In the genomic region with DNA sequence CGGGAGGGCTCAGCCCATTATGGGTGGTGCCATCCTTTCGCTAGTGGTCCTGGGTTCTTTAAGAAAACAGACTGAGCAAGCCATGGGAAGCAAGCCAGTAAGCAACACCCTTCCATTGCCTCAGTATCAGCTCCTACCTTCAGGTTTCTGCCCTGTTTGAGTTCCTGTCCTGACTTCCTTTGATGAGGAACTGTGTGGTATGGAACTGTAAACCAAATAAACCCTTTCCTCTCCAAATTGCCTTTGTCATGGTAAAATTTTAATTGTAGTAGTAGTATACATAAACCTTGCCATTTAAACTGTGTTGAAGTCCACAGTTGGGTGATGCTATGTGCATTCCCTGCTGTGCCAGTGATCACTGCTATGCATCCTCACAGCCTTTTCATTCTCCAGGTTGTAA, we compare ENCODE assay signal across 10 mouse cellular contexts. TPM values are rescaled to one million over a fixed set of nuclear protein-coding genes. Genes with fewer than 3 reads are reported as not detected.
DNase-seq lines count a peak whose midpoint lies in the region; ATAC-seq and TF ChIP-seq lines count a peak whose summit lies in the region.
"Had no signal": no experiment of that assay in that cellular context is flagged by ENCODE, and none has a peak within 500 bp of the region (broad histone marks: within the 10 kb centered on the region; RNA-seq: fewer than 3 reads in every experiment).

No protein-coding gene starts in this region.

- no peaks in the 10 kb centered on the region for H3K9me3 ChIP-seq in limb, embryonic 14.5 days (ENCODE audit: control insufficient read depth, low read length)
- H3K9me3 ChIP-seq in stomach, postnatal 0 days (ENCODE audit: control insufficient read depth, low read length): no peaks in the 10 kb centered on the region
- H3K9me3 ChIP-seq: limb, embryonic 15.5 days had no signal

- peak overlapping the region; percentile 99 for H3K27ac ChIP-seq in gastrocnemius, adult 2 months
- H3K27ac ChIP-seq in limb, embryonic 14.5 days (replicated peaks; ENCODE audit: low read depth, low read length): no peak overlapping the region
- H3K27ac ChIP-seq in stomach, postnatal 0 days (replicated peaks): no peak overlapping the region
- H3K27ac ChIP-seq: limb, embryonic 15.5 days had no signal

- WGBS in lung, adult 2 months: 16% methylated on average over 2 of the region's 2 CpGs
- 73% methylated on average over 2 of the region's 2 CpGs for WGBS in limb, embryonic 14.5 days
- 37% methylated on average over 2 of the region's 2 CpGs for WGBS in stomach, postnatal 0 days

- no peaks in the 10 kb centered on the region for H3K36me3 ChIP-seq in limb, embryonic 14.5 days (ENCODE audit: control insufficient read depth, insufficient read depth, low read length)
- H3K36me3 ChIP-seq in stomach, postnatal 0 days (ENCODE audit: control insufficient read depth, insufficient read depth, low read length): no peaks in the 10 kb centered on the region
- H3K36me3 ChIP-seq: limb, embryonic 15.5 days had no signal

- H3K4me2 ChIP-seq in limb, embryonic 14.5 days (replicated peaks; ENCODE audit: low read depth, low read length, severe bottlenecking): peak overlapping the region; percentile 52; the same call in 1 of the 2 replicates
- peak overlapping the region; percentile 36 for H3K4me2 ChIP-seq in stomach, postnatal 0 days (replicated peaks; ENCODE audit: low read depth)
- H3K4me2 ChIP-seq: limb, embryonic 15.5 days had no signal

- peak overlapping the region; percentile 99 for H3K4me3 ChIP-seq in gastrocnemius, adult 2 months
- H3K4me3 ChIP-seq in lung, adult 2 months (replicated peaks; ENCODE audit: extremely low read depth, low read depth, low read length): no peak overlapping the region
- no peak overlapping the region for H3K4me3 ChIP-seq in limb, embryonic 14.5 days (replicated peaks; ENCODE audit: low read length)
- H3K4me3 ChIP-seq in stomach, postnatal 0 days (ENCODE audit: low read depth, low read length): no peak overlapping the region
- H3K4me3 ChIP-seq: limb, embryonic 15.5 days had no signal

- peaks cover 26% of the 10 kb centered on the region for H3K4me1 ChIP-seq in lung, adult 2 months (ENCODE audit: control insufficient read depth, insufficient read depth, low read length)
- peaks cover 22% of the 10 kb centered on the region for H3K4me1 ChIP-seq in limb, embryonic 14.5 days (ENCODE audit: control insufficient read depth, insufficient read depth, low read length)
- peaks cover 5% of the 10 kb centered on the region; the same call in 1 of the 2 replicates for H3K4me1 ChIP-seq in stomach, postnatal 0 days (replicated peaks; ENCODE audit: control insufficient read depth, insufficient read depth)

- no peak overlapping the region for H3K9ac ChIP-seq in limb, embryonic 14.5 days (ENCODE audit: low read depth, low read length, severe bottlenecking)
- H3K9ac ChIP-seq in stomach, postnatal 0 days (ENCODE audit: low read length): no peak overlapping the region
- H3K9ac ChIP-seq: limb, embryonic 15.5 days had no signal

- H3K27me3 ChIP-seq in limb, embryonic 14.5 days (ENCODE audit: control insufficient read depth, insufficient read depth, low read length): no peaks in the 10 kb centered on the region
- H3K27me3 ChIP-seq in stomach, postnatal 0 days (ENCODE audit: control insufficient read depth, insufficient read depth, low read length): no peaks in the 10 kb centered on the region
- H3K27me3 ChIP-seq: limb, embryonic 15.5 days had no signal

- no peak for ATAC-seq in limb, embryonic 14.5 days (ENCODE audit: low FRiP score, low read depth)
- no peak for ATAC-seq in stomach, postnatal 0 days (ENCODE audit: low FRiP score, low TSS enrichment)
- no peak for ATAC-seq in megakaryocyte progenitor cell, adult 5-6 weeks (replicated peaks; ENCODE audit: poor library complexity)

- intact Hi-C loops in gastrocnemius, adult 2 months (cut with DNase I): loop anchor here (5.0 kb wide), 2 partner anchors 35 to 75 kb away; no protein-coding TSS in a partner anchor
- intact Hi-C loops in gastrocnemius, postnatal 36 days (cut with DNase I): no loop called here

- peak; percentile 28 for DNase-seq in gastrocnemius, adult 2 months
- DNase-seq in gastrocnemius, postnatal 36 days: no peak
- peak; percentile 35 for DNase-seq in lung, postnatal 36 days
- DNase-seq in lung, adult 2 months: no peak
- no peak for DNase-seq in limb, embryonic 14.5 days (ENCODE audit: low spot score)
- no peak for DNase-seq in stomach, postnatal 0 days (ENCODE audit: low spot score)
- no peak for DNase-seq in gastrocnemius, postnatal 10 days
- DNase-seq: right cerebral cortex, postnatal 25 days had no signal

- TF ChIP-seq EP300 in stomach, postnatal 0 days (optimal IDR thresholded peaks at IDR 0.05): no peak

- TF ChIP-seq CTCF in gastrocnemius, adult 2 months (IDR thresholded peaks at IDR 0.05): no peak
- TF ChIP-seq CTCF in lung, adult 2 months (IDR thresholded peaks at IDR 0.05; ENCODE audit: insufficient read depth, low read length): no peak
- TF ChIP-seq CTCF in stomach, postnatal 0 days (IDR thresholded peaks at IDR 0.05; ENCODE audit: low read depth): no peak

- no peak for TF ChIP-seq POLR2A in lung, adult 2 months (IDR thresholded peaks at IDR 0.05; ENCODE audit: borderline replicate concordance, extremely low read depth, low read depth, low read length)
- no peak for TF ChIP-seq POLR2A in limb, embryonic 14.5 days (IDR thresholded peaks at IDR 0.05; ENCODE audit: borderline replicate concordance, extremely low read depth, insufficient read depth, insufficient read length)

RNA-seq across cellular contexts. Expression of gene Rock2, which starts 2.5 kb away (rescaled TPM):
- total RNA-seq in gastrocnemius, adult 2 months (2021): 100 to 1,000 TPM in 1 of 2 experiments, 10 to 100 TPM in 1; 86.0 to 103 TPM
- total RNA-seq in gastrocnemius, postnatal 36 days (2021): 10 to 100 TPM; 75.7 to 78.2 TPM
- polyA plus RNA-seq in lung, adult 2 months (2012; rRNA removed): 6.5 and 11.4 TPM in 2 replicates
- polyA plus RNA-seq in limb, embryonic 14.5 days (2012; rRNA removed): 14.8 and 18.3 TPM in 2 replicates
- 18.2 and 19.1 TPM in 2 replicates for polyA plus RNA-seq in limb, embryonic 14.5 days (2014; fragmentation: Nextera tagmentation; extraction: Ambion mirVana)
- 12.1 and 13.3 TPM in 2 replicates for polyA plus RNA-seq in stomach, postnatal 0 days (2015; fragmentation: Nextera tagmentation; extraction: Ambion mirVana)
- total RNA-seq in megakaryocyte progenitor cell, adult 5-6 weeks (2015): 56.7 and 64.2 TPM in 2 replicates
- total RNA-seq in megakaryocyte progenitor cell, adult 5-6 weeks (2017): 45.8 and 69.0 TPM in 2 replicates
- total RNA-seq in gastrocnemius, postnatal 10 days (2021): 100 to 1,000 TPM; 102 to 115 TPM

Comparison
In these comparisons a context has a peak if more than half of its experiments do, and no peak if none do; other contexts are left out.
1. DNase-seq: peak in gastrocnemius, adult 2 months (single experiment) and lung, postnatal 36 days (single experiment); none in gastrocnemius, postnatal 36 days (0 of 2), lung, adult 2 months (single experiment), limb, embryonic 14.5 days (single experiment), stomach, postnatal 0 days (single experiment) and gastrocnemius, postnatal 10 days (single experiment).